Mouse (Mus musculus): Measurements from ENCODE around the gene Trpm5. TPM values are rescaled to one million over a fixed set of nuclear protein-coding genes. Genes with fewer than 3 reads are reported as not detected.

Gene Trpm5
- polyA plus RNA-seq, 1 experiment, result not detected

DNA sequence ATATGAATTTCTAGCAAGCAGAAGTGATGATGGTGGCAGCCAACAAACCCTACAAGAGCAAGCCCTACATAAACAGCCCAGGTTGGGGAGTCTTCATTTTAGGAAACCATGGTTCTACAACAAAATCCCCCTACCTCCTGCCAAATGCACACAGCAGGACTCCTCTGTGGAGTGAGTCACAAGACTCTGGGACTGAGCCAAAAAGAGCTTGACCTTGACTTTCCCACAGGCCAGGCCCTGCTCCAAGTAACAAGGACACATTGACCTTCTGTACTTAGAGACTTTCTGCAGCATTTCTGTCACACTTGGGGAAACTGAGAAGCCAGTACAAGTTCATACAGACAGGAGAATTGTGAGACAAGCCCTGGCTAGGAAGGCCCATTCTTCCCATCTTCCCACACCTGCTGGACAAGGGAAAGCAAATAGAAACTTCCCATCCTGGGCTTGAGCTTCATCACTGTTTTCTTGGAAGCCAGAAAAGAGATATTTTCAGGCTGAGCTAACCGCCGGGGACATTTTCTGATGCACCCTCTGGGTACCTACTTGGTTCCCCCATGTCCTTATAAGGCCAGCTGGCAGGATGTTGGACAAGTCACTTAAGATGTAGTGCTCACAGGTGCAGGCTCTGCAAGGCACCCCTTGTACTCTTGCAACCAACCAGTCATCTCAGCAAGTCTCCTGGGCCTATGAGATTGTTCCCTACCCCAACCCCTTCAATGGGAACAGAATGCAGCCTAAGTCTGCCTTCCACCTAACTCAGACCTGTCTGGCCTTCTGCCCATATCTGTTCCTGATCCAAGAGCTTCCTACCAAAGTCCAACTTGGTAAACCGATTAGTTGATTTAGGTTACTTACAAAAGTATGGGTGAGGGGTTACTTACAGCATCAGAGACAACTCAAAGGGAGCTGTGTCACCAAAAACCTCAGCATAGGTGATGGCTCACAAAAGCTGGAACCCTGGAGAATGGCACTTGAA lies 44.3 kb downstream of the Trpm5 start:
- TF ChIP-seq TAL1 (IDR thresholded peaks at IDR 0.05; ENCODE audit: low read length) (no peak), GATA1 (IDR thresholded peaks at IDR 0.05; ENCODE audit: low read length) (no peak)

GRCm38 (mm10) chr7:143049331-143049730 lies 45.1 kb downstream of the Trpm5 start:
- H3K9me3 ChIP-seq (ENCODE audit: control insufficient read depth, low read length), result peaks cover 4% of the 10 kb centered on the region
- no peak overlapping the region for H3K4me3 ChIP-seq (replicated peaks)
- peaks cover 32% of the 10 kb centered on the region for H3K4me1 ChIP-seq (ENCODE audit: control insufficient read depth)
- H3K36me3 ChIP-seq (ENCODE audit: control insufficient read depth), result no peaks in the 10 kb centered on the region
- H3K27me3 ChIP-seq (ENCODE audit: control insufficient read depth), result no peaks in the 10 kb centered on the region
- TF ChIP-seq GATA1 (IDR thresholded peaks at IDR 0.05; ENCODE audit: low read length), result no peak
- no peak for TF ChIP-seq TAL1 (IDR thresholded peaks at IDR 0.05; ENCODE audit: low read length)

More for the DNA sequence above, 44.3 kb downstream of the Trpm5 start:
- no peaks in the 10 kb centered on the region for H3K27me3 ChIP-seq (ENCODE audit: control insufficient read depth)
- H3K4me3 ChIP-seq (replicated peaks), result no peak overlapping the region
- no peaks in the 10 kb centered on the region for H3K9me3 ChIP-seq (ENCODE audit: control insufficient read depth, low read length)
- H3K4me1 ChIP-seq (ENCODE audit: control insufficient read depth), result peaks cover 40% of the 10 kb centered on the region
- H3K36me3 ChIP-seq (ENCODE audit: control insufficient read depth), result no peaks in the 10 kb centered on the region; the same call in 1 of the 2 replicates

DNA sequence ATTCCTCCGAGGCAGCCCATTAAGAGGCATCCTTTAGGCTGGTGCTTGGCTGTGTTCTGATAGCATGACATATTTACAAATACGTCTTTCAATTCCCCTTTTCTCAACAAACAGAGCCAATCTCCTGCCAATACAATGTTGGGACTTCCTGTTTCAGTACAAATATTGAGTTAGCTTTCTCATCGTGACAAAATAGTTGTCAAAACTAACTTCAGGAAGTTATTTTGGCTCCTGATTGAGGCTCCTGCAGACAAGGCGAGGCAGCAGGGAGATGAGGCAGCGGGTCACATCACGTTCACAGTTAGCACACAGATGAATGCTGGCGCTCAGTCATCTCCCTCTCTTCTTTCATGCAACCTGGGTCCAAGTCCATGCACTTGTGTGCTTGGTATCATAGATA lies 48.1 kb downstream of the Trpm5 start:
- peaks cover 4% of the 10 kb centered on the region; the same call in 1 of the 2 replicates for H3K4me1 ChIP-seq (ENCODE audit: control insufficient read depth)
- H3K9me3 ChIP-seq (ENCODE audit: control insufficient read depth, low read length), result peaks cover 4% of the 10 kb centered on the region
- H3K36me3 ChIP-seq (ENCODE audit: control insufficient read depth), result no peaks in the 10 kb centered on the region
- H3K27me3 ChIP-seq (ENCODE audit: control insufficient read depth), result no peaks in the 10 kb centered on the region
- TF ChIP-seq GATA1 (IDR thresholded peaks at IDR 0.05; ENCODE audit: low read length) (no peak), TAL1 (IDR thresholded peaks at IDR 0.05; ENCODE audit: low read length) (no peak)
- H3K4me3 ChIP-seq (replicated peaks), result no peak overlapping the region

- no peak overlapping the region for H3K4me3 ChIP-seq (replicated peaks)
- H3K4me1 ChIP-seq (ENCODE audit: control insufficient read depth), result no peaks in the 10 kb centered on the region; the same call in 1 of the 2 replicates
- peaks cover 4% of the 10 kb centered on the region for H3K9me3 ChIP-seq (ENCODE audit: control insufficient read depth, low read length)
- no peaks in the 10 kb centered on the region for H3K27me3 ChIP-seq (ENCODE audit: control insufficient read depth)
- no peaks in the 10 kb centered on the region for H3K36me3 ChIP-seq (ENCODE audit: control insufficient read depth)
- TF ChIP-seq GATA1 (IDR thresholded peaks at IDR 0.05; ENCODE audit: low read length), result no peak
- no peak for TF ChIP-seq TAL1 (IDR thresholded peaks at IDR 0.05; ENCODE audit: low read length)
Observed at GRCm38 (mm10) chr7:143044826-143045206, 49.6 kb downstream of the Trpm5 start.

DNA sequence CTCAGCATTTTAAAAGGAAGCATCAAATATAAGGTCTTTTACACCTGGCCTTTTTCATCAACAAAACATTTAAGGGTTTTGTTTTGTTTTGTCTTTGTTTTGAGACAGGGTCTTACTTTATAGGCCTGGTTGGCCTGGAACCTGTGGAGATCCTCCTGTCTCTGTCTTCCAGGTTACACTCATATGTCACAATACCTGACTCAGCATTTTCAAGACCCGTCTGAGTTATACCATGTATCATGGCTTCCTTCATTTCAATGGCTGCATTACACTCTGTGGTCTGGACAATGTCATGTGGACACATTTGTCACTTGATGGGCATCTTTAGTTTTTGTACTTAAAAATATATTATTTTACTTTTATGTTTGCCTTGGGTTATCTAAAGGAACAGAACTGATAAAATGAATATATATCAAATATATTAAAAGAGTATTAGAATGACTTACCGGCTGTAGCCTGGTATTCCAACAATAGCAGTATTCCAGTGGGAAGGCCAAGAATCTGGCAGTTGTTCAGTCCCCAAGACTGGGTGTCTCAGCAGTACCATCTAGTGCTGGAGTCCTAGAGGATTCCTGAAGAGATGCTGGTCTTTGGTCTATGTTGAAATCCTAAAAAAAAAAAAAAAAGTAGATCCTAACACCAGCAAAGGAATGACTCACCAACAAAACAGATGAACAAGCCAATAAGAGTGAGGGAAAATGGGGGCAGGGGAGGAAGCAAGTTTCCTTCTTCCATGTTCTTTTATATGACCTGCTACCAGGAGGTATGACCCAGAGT lies 50.2 kb downstream of the Trpm5 start:
- Histone ChIP-seq H3K36me3 (ENCODE audit: control insufficient read depth) (no peaks in the 10 kb centered on the region), H3K9me3 (ENCODE audit: control insufficient read depth, low read length) (peaks cover 4% of the 10 kb centered on the region), H3K27me3 (ENCODE audit: control insufficient read depth) (no peaks in the 10 kb centered on the region), H3K4me1 (ENCODE audit: control insufficient read depth) (no peaks in the 10 kb centered on the region; the same call in 1 of the 2 replicates), H3K4me3 (replicated peaks) (no peak overlapping the region)
- TF ChIP-seq GATA1 (IDR thresholded peaks at IDR 0.05; ENCODE audit: low read length) (no peak), TAL1 (IDR thresholded peaks at IDR 0.05; ENCODE audit: low read length) (no peak)

DNA sequence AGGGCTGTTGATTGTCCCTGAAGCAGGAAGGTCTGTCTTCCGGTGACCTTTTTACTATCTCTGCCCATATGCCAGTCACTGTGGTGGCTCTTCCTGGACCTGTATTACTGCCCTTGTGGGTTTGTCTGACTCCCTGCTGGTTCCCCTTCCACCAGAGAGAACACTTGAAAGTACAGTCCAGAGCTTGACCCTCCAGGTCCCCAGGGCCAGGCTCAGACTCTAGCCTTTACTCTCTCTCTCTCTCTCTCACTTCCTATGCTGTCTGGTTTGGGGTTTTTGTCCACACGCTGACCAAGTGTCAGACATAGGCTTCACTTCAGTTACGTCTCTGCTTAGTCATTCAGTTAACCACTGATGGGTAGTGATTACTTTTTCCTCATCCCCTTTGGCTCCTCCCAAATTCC lies 51.5 kb downstream of the Trpm5 start:
- Histone ChIP-seq H3K4me3 (replicated peaks) (no peak overlapping the region), H3K4me1 (ENCODE audit: control insufficient read depth) (no peaks in the 10 kb centered on the region; the same call in 1 of the 2 replicates)
- TF ChIP-seq TAL1 (IDR thresholded peaks at IDR 0.05; ENCODE audit: low read length) (no peak), GATA1 (IDR thresholded peaks at IDR 0.05; ENCODE audit: low read length) (no peak)

DNA sequence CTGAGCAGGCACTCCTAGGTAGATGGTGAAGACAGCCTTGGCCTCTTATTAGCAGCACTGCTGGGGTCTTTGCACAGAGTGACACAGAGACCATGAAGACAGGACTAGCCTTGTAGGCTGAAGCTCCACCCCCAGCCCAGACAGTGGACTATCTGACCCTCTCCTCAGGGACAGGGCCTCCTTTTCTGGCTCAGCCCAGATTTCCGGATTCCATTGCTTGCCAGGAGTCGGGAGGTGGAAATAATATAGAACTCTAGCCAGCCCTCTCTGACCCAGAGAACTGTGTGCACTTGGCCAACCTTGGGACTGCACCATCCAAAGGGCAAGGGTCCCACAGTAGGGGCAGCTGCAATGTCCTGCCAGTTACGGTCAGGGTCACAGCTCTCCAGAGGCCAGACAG lies 52.4 kb downstream of the Trpm5 start:
- Histone ChIP-seq H3K9me3 (ENCODE audit: control insufficient read depth, low read length) (peaks cover 4% of the 10 kb centered on the region), H3K4me1 (ENCODE audit: control insufficient read depth) (no peaks in the 10 kb centered on the region; the same call in 1 of the 2 replicates), H3K27me3 (ENCODE audit: control insufficient read depth) (no peaks in the 10 kb centered on the region), H3K4me3 (replicated peaks) (no peak overlapping the region), H3K36me3 (ENCODE audit: control insufficient read depth) (no peaks in the 10 kb centered on the region)
- TF ChIP-seq TAL1 (IDR thresholded peaks at IDR 0.05; ENCODE audit: low read length) (no peak), GATA1 (IDR thresholded peaks at IDR 0.05; ENCODE audit: low read length) (no peak)

More for the DNA sequence above, 51.5 kb downstream of the Trpm5 start:
- H3K36me3 ChIP-seq (ENCODE audit: control insufficient read depth), result no peaks in the 10 kb centered on the region
- H3K27me3 ChIP-seq (ENCODE audit: control insufficient read depth), result no peaks in the 10 kb centered on the region
- peaks cover 4% of the 10 kb centered on the region for H3K9me3 ChIP-seq (ENCODE audit: control insufficient read depth, low read length)

DNA sequence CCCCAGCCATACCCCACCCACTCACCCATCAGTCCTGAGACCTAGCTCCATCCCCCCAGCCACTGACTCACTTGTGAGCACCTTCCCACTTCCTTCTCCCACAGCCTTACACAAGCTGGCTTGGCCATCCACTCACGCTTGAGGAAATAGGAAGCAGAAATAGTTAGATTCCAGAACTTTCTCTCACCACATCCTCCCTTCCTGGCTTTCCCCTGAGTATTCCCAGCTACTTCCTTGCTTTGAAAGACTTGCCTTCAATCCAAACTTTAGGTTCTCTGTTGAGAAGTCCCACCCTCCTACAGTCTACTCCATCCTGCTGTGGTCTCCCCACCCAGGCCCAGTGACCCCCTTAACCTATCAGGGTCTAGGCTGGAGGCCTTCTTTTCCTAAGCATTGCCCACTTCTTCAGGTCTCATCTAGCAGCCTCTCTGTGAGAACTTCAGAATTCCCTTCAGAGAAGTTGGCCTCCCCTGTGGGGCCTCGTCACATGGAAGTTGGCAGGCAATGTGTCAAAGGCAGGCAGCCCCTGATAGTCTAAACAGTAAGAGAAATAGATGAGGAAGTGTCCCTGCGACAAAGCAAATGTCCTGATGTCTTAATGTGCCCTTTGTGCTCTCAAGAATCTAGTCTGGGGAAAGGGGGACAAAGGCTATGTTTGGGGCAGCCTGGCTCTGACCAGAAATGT lies 53.2 kb downstream of the Trpm5 start:
- Histone ChIP-seq H3K36me3 (ENCODE audit: control insufficient read depth) (no peaks in the 10 kb centered on the region), H3K9me3 (ENCODE audit: control insufficient read depth, low read length) (peaks cover 4% of the 10 kb centered on the region), H3K27me3 (ENCODE audit: control insufficient read depth) (no peaks in the 10 kb centered on the region), H3K4me3 (replicated peaks) (no peak overlapping the region), H3K4me1 (ENCODE audit: control insufficient read depth) (no peaks in the 10 kb centered on the region; the same call in 1 of the 2 replicates)
- TF ChIP-seq GATA1 (IDR thresholded peaks at IDR 0.05; ENCODE audit: low read length) (no peak), TAL1 (IDR thresholded peaks at IDR 0.05; ENCODE audit: low read length) (no peak)
